Mouse (Mus musculus) C3H10T1/2 (cell line): ENCODE data around the gene Zfp668. TPM values are rescaled to one million over a fixed set of nuclear protein-coding genes. Genes with fewer than 3 reads are reported as not detected.

Experiments used
- polyA plus RNA-seq, 2 experiments: library from polyadenylated mRNA; unstranded; fragments of >200 nt; fragmentation: generic; extraction: Trizol; gene quantifications; one replicate each; pipeline ENCODE4 v1.2.1; 2012; ENCODE audit warnings: missing spikeins in 2 of 2

The Zfp668 gene
- polyA plus RNA-seq = 10 to 100 TPM; 10.9 to 12.1 TPM

GRCm38 (mm10) chr7:127876467-127877348 lies at the start of gene Zfp668:
Zfp668 (minus strand) TSS chr7:127876828.

GRCm38 (mm10) chr7:127912190-127912871 lies 35.7 kb upstream of the Zfp668 start, which contains the start of gene Kat8:
Kat8 (plus strand) TSS chr7:127912516.

GRCm38 (mm10) chr7:127903971-127904796 lies 27.6 kb upstream of the Zfp668 start, which contains the start of gene Bckdk:
Bckdk (plus strand) TSS chr7:127904082.

GRCm38 (mm10) chr7:127895442-127895841 lies 18.8 kb upstream of the Zfp668 start, which contains the start of the genes Gm21974 and Vkorc1:
Gm21974 (minus strand) TSS chr7:127895454.
Vkorc1 (minus strand) TSS chr7:127895617.

GRCm38 (mm10) chr7:127890798-127891197 lies 14.2 kb upstream of the Zfp668 start, which contains the start of gene Prss53:
Prss53 (minus strand) TSS chr7:127890970.

GRCm38 (mm10) chr7:127876041-127876466 lies 574 bp downstream of the Zfp668 start, which contains the start of gene Zfp646:
Zfp646 (plus strand) TSS chr7:127876221.

GRCm38 (mm10) chr7:127824176-127824871 lies 52.3 kb downstream of the Zfp668 start, which contains the start of the genes Stx4a and Stx1b:
Stx4a (plus strand) TSS chr7:127824294.
Stx1b (minus strand) TSS chr7:127824549.

Other genes with a start within 250 kb of the Zfp668 start
- gene Bcl7c, start 167.9 kb downstream of the Zfp668 start, polyA plus RNA-seq = 100 to 1,000 TPM; 142 to 241 TPM
- 10 to 100 TPM in 1 of 2 experiments, 1 to 10 TPM in 1; 4.2 to 26.0 TPM for gene Ctf1, start 164.1 kb downstream of the Zfp668 start, polyA plus RNA-seq
- under 1 TPM; 0.08 to 0.22 TPM for gene Ctf2, start 144.7 kb downstream of the Zfp668 start, polyA plus RNA-seq
- gene Fbxl19, start 132.3 kb downstream of the Zfp668 start, polyA plus RNA-seq = 10 to 100 TPM; 15.7 to 19.4 TPM
- gene Orai3, start 107.0 kb downstream of the Zfp668 start, polyA plus RNA-seq = 10 to 100 TPM; 15.6 to 39.0 TPM
- gene Setd1a, start 100.2 kb downstream of the Zfp668 start, polyA plus RNA-seq = 10 to 100 TPM in 1 of 2 experiments, 1 to 10 TPM in 1; 5.5 to 15.8 TPM
- gene Gm49388, start 91.2 kb downstream of the Zfp668 start, polyA plus RNA-seq = under 1 TPM in 1 of 2 experiments, not detected in 1; 0.13 TPM
- 10 to 100 TPM in 1 of 2 experiments, 1 to 10 TPM in 1; 9.4 to 28.8 TPM for gene Hsd3b7, start 76.2 kb downstream of the Zfp668 start, polyA plus RNA-seq
- 10 to 100 TPM; 23.3 to 77.8 TPM for gene Stx4a, start 52.5 kb downstream of the Zfp668 start, polyA plus RNA-seq
- gene Stx1b, start 52.3 kb downstream of the Zfp668 start, polyA plus RNA-seq = under 1 TPM in 1 of 2 experiments, not detected in 1; 0.35 TPM
- 10 to 100 TPM in 1 of 2 experiments, 1 to 10 TPM in 1; 2.0 to 13.2 TPM for gene Zfp646, start 607 bp downstream of the Zfp668 start, polyA plus RNA-seq
- 1 to 10 TPM in 1 of 2 experiments, under 1 TPM in 1; 0.22 to 2.9 TPM for gene Prss53, start 14.1 kb upstream of the Zfp668 start, polyA plus RNA-seq
- gene Gm21974, start 18.6 kb upstream of the Zfp668 start, polyA plus RNA-seq = not detected
- 100 to 1,000 TPM in 1 of 2 experiments, 10 to 100 TPM in 1; 75.2 to 309 TPM for gene Vkorc1, start 18.8 kb upstream of the Zfp668 start, polyA plus RNA-seq
- 10 to 100 TPM; 53.8 to 95.6 TPM for gene Bckdk, start 27.3 kb upstream of the Zfp668 start, polyA plus RNA-seq
- gene Kat8, start 35.7 kb upstream of the Zfp668 start, polyA plus RNA-seq = 10 to 100 TPM in 1 of 2 experiments, 1 to 10 TPM in 1; 8.2 to 22.4 TPM
- under 1 TPM in 1 of 2 experiments, not detected in 1; 0.05 TPM for gene Prss8, start 53.3 kb upstream of the Zfp668 start, polyA plus RNA-seq
- 10 to 100 TPM in 1 of 2 experiments, 1 to 10 TPM in 1; 4.6 to 11.2 TPM for gene Prss36, start 69.9 kb upstream of the Zfp668 start, polyA plus RNA-seq
- 100 to 1,000 TPM; 140 to 298 TPM for gene Fus, start 90.6 kb upstream of the Zfp668 start, polyA plus RNA-seq
- gene Pycard, start 117.0 kb upstream of the Zfp668 start, polyA plus RNA-seq = under 1 TPM; 0.01 to 0.28 TPM
- gene Trim72, start 127.1 kb upstream of the Zfp668 start, polyA plus RNA-seq = under 1 TPM; 0.02 to 0.72 TPM
- gene Itgam, start 185.8 kb upstream of the Zfp668 start, polyA plus RNA-seq = not detected
- not detected for gene Gm49368, start 185.9 kb upstream of the Zfp668 start, polyA plus RNA-seq